Mouse (Mus musculus) bone marrow, adult 2 months (tissue): Measurements from ENCODE around the gene Acvr2b. TPM values are rescaled to one million over a fixed set of nuclear protein-coding genes. Genes with fewer than 3 reads are reported as not detected.

Experiments
- H3K27ac ChIP-seq: fragments of 200-500 bp; 2 replicates; pipeline ENCODE4 v1.5.1; 2012; ENCODE audit warnings: low read depth, mild to moderate bottlenecking, control low read depth, inconsistent platforms, low read length; ENCODE audit not compliant: control insufficient read depth, poor library complexity, insufficient read depth
- H3K4me1 ChIP-seq: fragments of 200-500 bp; 2 replicates; pipeline ENCODE4 v1.6.1; 2011; ENCODE audit warnings: low read length; ENCODE audit not compliant: control insufficient read depth, insufficient read depth
- H3K4me3 ChIP-seq: fragments of 200-500 bp; replicated peaks from 2 replicates; pipeline ENCODE3; 2011; ENCODE audit warnings: mild to moderate bottlenecking, low read depth, low read length, control low read depth; ENCODE audit not compliant: control insufficient read depth
- CTCF ChIP-seq: fragments of 200-500 bp; IDR thresholded peaks from 2 replicates; pipeline ENCODE4 v1.5.1; 2011; ENCODE audit warnings: low read length, control low read depth; ENCODE audit not compliant: control insufficient read depth, insufficient read depth
- POLR2A ChIP-seq: fragments of 200-500 bp; IDR thresholded peaks from 2 replicates; pipeline ENCODE4 v1.6.1; 2011; ENCODE audit warnings: low read depth, mild to moderate bottlenecking, control low read depth, low read length, borderline replicate concordance; ENCODE audit not compliant: control insufficient read depth
- WGBS: fragments of 180-500 bp; shearing (Covaris S2); methylation state at CpG from one replicate; pipeline ENCODE4 v1.1.7; 2018; 5-methylcytosine and 5-hydroxymethylcytosine counted together
- polyA plus RNA-seq: library from polyadenylated mRNA; stranded (reverse); fragments of >200 nt; gene quantifications from 2 replicates; pipeline ENCODE4 v1.2.4, GENCODE M21; 2011; ENCODE audit warnings: low replicate concordance; ENCODE audit not compliant: missing spikeins, insufficient read depth, insufficient read length

The Acvr2b gene
- polyA plus RNA-seq, 1 experiment: 2.8 TPM

DNA sequence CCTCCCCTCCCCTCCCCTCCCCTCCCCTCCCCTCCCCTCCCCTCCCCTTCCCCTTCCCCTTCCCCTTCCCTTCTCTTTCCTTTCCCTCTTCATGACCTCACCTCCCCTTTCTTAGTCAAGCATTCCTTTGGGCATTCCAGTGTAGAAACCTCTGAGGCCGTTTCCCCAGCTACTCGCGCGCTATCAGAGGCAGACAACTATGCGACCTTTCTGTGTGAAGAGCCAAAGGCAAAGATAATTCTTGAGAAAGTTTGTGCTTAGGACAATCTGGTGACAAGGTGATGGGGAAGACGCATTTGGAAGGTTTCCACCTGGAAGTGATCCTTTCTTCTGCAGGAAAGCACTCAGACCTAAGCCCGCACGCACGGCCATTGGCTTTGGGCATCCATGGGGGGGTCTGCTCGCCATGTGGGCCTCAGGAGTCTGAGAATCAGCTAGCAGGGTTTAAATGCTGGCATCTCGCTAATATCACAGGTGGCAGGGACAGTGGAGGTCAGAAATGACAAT lies 70.5 kb downstream of the Acvr2b start:
- Histone ChIP-seq H3K4me1 (0 out of 2 replicates have a peak, but pooled peaks cover 1% of the 10 kb centered on the region), H3K27ac (no peak overlapping the region), H3K4me3 (no peak overlapping the region)
- 90% methylated on average over 11 of the region's 11 CpGs for WGBS
- TF ChIP-seq CTCF (no peak), POLR2A (no peak)

DNA sequence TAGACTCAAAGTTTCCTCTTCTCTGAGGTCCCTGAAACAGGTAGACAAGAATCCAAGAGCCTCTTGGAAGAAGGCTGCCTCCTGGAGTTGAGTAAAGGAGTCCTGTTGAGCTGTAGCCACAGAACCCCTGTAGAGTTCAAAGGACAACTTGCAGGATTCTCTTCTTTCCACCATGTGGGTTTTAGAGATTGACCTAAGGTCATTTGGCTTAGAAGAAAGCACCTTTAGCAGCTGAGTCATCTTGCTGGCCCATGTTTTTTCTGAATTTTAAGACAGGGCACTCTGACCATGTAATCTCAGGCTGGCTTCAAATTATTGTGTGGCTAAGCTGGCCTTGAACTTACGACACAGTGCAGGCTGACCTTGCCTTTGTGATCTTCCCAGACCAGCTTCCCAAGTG lies 71.1 kb downstream of the Acvr2b start:
- Histone ChIP-seq H3K27ac (no peak overlapping the region), H3K4me1 (0 out of 2 replicates have a peak, but pooled peaks cover 1% of the 10 kb centered on the region), H3K4me3 (no peak overlapping the region)
- no peak for TF ChIP-seq CTCF
- no peak for TF ChIP-seq POLR2A
- WGBS: 92% methylated on average over 1 of the region's 1 CpGs

DNA sequence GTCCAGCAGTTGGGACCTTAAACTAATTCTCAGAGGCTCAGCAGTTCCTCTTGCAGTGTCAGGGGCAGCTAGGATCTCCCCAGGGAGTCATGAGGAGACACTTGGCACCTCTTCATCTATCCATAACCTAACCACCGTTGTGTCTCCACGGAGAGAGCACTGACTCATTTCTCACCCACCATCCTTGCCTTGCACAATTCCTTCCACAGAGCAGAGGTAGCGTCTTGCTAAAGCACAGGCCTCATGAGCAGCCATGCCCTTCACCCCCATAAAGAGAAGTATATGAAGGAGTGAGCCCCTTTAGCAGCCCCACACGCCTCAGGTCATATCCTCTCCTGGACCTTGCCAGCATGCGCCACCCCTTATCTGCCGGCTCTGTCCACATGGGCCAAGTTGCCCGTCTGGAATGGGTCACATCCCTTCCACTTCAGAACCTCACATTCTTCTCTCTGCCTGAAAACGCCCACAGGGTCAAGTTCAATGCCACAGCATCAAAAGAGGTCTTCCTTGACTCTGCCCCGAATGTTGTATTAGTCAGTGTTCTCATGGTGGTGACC lies 71.8 kb downstream of the Acvr2b start:
- WGBS: 76% methylated on average over 9 of the region's 9 CpGs
- 0 out of 2 replicates have a peak, but pooled peaks cover 1% of the 10 kb centered on the region for H3K4me1 ChIP-seq
- TF ChIP-seq CTCF (no peak), POLR2A (no peak)
- no peak overlapping the region for H3K27ac ChIP-seq
- no peak overlapping the region for H3K4me3 ChIP-seq

DNA sequence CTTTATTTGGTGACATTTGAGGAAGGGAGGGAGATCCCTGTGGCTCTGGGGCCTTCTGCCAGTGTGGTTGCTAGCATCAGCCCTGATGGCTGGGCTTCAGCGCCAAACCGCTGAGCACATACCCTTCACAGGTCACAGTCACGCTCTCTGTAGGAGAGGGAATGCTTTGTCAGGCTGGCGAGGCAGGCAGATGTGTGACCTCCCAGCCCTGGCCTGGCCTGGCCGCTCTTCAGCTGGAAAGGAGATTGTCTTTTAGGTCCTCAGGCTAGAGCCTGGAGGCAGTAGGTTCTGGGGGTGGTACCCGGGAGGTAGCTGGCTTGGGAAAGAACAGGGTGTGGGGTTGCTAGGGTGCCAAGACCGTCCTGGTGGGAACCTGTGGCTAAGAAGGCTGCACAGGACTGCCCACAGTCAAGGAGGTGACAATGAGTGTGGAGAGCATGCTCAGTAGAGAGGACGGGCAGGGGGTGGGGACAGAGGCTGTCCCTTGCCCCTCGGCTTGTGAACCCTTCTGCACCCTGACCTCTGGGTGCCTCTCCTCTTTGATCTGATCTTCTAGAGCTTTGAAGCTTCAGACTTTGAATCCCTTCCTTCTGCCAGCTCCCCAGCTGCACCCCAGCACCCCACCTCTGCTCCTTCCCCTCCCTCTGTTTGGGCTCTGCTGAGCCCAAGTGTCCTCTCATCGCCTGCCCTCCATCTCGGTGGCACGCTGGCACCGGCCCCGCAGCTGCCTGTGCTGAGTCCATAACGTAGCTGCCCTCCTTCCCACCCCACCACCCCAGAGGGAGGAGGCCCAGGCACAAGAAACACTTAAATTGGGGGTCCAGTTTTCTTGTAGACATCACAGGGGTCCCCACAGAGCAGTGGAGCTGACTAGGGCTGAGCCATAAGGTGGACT lies 73.0 kb downstream of the Acvr2b start:
- Histone ChIP-seq H3K4me1 (0 out of 2 replicates have a peak, but pooled peaks cover 1% of the 10 kb centered on the region), H3K4me3 (no peak overlapping the region), H3K27ac (no peak overlapping the region)
- no peak for TF ChIP-seq POLR2A
- no peak for TF ChIP-seq CTCF
- WGBS: 73% methylated on average over 15 of the region's 15 CpGs

DNA sequence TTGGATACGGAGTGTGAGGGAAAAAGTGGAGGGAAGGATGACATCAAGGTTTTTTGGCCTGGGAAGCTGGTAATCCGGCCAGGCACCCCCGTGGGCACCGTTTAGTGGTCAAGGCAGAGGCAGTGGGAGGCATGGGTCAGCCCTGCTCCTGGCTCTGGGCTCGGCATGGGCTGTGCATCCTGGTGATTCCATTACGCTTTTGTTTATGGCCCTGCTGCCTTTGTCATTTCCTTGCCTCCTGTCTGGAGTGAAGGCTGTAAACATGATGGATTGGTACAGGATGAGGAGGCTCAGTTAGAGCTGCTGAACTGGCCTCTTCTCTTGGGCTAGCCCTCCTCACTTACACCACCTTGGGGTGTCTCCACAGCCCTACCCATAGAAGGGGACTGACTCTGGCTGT lies 75.8 kb downstream of the Acvr2b start:
- WGBS: 24% methylated on average over 6 of the region's 6 CpGs
- no peak for TF ChIP-seq POLR2A
- no peak for TF ChIP-seq CTCF
- H3K27ac ChIP-seq: no peak overlapping the region
- no peak overlapping the region for H3K4me3 ChIP-seq
- H3K4me1 ChIP-seq: no peaks in the 10 kb centered on the region

DNA sequence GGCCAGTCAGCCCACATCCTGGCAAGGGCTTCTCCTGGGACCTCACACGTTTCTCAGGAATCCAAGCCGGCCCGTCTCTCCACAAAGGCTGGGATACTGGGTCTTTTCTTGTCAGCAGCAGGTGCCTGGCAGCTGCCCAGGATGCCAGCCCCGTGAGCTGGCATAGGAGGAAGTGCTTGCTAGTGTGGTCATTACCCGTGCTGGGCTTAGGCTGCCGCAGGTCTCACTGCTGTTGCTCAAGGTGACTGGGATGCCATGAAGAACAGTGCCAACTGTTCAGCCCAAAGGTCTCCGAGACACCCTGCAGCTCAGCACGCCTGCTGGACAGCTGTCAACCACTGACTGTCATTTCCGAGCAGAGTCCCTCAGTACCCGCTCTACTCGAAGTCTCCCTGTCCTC lies 76.4 kb downstream of the Acvr2b start:
- 40% methylated on average over 11 of the region's 11 CpGs for WGBS
- TF ChIP-seq CTCF: no peak
- TF ChIP-seq POLR2A: no peak

DNA sequence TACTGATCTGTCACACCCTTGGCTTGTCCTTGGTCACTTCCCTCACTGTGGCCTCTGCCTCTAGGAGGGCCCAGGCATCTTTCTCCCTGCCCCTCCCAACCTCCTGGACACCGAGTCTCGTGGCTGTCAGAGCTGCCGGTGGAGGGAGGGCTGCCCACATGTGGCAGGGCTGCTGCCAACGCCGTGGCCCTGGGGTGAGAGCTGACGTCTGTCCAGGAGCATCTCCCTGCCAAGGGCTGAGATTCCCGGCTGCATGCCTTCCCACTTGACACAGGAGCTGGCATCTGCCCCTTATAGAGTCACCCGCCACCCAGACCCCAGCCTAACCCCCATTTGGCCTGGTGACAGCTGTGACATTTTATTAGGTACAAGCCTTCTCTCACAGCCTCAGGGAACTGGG lies 77.4 kb downstream of the Acvr2b start:
- H3K4me1 ChIP-seq: no peaks in the 10 kb centered on the region
- TF ChIP-seq CTCF (no peak), POLR2A (no peak)
- no peak overlapping the region for H3K4me3 ChIP-seq
- H3K27ac ChIP-seq: no peak overlapping the region
- 69% methylated on average over 8 of the region's 8 CpGs for WGBS

More for the DNA sequence above, 76.4 kb downstream of the Acvr2b start:
- H3K27ac ChIP-seq: no peak overlapping the region
- no peaks in the 10 kb centered on the region for H3K4me1 ChIP-seq
- H3K4me3 ChIP-seq: no peak overlapping the region

DNA sequence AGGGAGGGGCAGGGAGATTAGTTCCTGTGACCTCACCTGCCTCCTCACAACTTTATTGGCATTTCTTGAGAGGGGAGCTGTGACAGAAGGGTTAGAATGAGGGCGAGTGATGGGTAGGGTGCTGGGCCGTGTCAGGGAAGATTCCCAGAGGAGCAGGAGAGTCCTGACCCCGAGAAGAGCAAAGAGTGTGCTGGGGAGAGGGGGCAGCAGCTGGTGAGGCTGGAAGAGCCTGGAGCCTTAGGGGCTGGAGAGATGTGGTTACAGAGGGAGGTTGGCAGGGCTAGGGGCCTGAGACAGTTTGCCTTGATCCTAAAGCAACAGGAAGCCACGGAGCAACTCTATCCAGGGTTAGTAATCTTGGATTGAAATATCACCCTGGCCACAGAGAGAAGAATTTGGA lies 79.7 kb downstream of the Acvr2b start:
- no peak overlapping the region for H3K27ac ChIP-seq
- TF ChIP-seq POLR2A: no peak
- no peak for TF ChIP-seq CTCF
- no peak overlapping the region for H3K4me3 ChIP-seq
- WGBS: 80% methylated on average over 4 of the region's 4 CpGs
- H3K4me1 ChIP-seq: no peaks in the 10 kb centered on the region
